In the genomic region with DNA sequence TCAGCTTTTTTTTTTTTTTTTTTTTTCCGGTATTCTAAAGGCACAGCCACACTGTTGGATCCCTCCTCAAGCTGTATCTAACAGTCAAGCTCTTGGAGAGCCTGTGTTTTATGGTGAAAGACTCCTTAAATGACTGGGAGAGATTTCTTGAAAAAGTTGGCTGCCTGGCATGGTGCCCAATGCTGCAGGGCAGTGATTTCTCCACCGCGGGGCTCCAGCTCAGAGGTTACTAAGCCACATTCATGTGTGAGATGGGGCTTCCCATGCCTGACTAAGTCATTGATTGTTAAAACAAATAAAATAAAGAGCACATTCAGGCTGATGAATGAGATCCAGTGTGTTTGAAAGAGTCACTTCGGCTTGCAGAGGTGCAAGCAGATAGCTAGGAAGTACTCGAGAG, we compare ENCODE assay signal across 9 mouse cellular contexts.
DNase-seq lines count a peak whose midpoint lies in the region; ATAC-seq lines count a peak whose summit lies in the region.
"Had no signal": no experiment of that assay in that cellular context is flagged by ENCODE, and none has a peak within 500 bp of the region (broad histone marks: within the 10 kb centered on the region; RNA-seq: fewer than 3 reads in every experiment).

No protein-coding gene starts in this region.

- H3K27me3 ChIP-seq in kidney, embryonic 16.5 days (ENCODE audit: insufficient read depth, low read length): no peaks in the 10 kb centered on the region

- no peak overlapping the region for H3K27ac ChIP-seq in kidney, embryonic 16.5 days (ENCODE audit: low read length)

- no peak overlapping the region for H3K4me3 ChIP-seq in kidney, embryonic 16.5 days (ENCODE audit: low read length)

- ATAC-seq in kidney, embryonic 16.5 days (ENCODE audit: low FRiP score, low TSS enrichment): no peak

- 69% methylated on average over 5 of the region's 5 CpGs for WGBS in kidney, embryonic 16.5 days

- H3K36me3 ChIP-seq in kidney, embryonic 16.5 days (ENCODE audit: insufficient read depth, low read length): no peaks in the 10 kb centered on the region

- H3K9ac ChIP-seq in kidney, embryonic 16.5 days (replicated peaks; ENCODE audit: low read length): no peak overlapping the region

- DNase-seq in kidney, postnatal 10 days: peak; percentile 59
- DNase-seq in kidney, adult 11 months: no peak
- peak; percentile 28 for DNase-seq in right cerebral cortex, postnatal 14 days
- no peak for DNase-seq in right cerebral cortex, adult 18-20 months
- peak; percentile 11 for DNase-seq in cerebellum, adult 8-10 months
- peak; percentile 11 for DNase-seq in skeletal muscle tissue, adult 2 months (ENCODE audit: low read depth, low spot score)
- DNase-seq: layer of hippocampus, postnatal 36 days; retina, postnatal 1 day had no signal

- no peaks in the 10 kb centered on the region for H3K9me3 ChIP-seq in kidney, embryonic 16.5 days (ENCODE audit: low read length)

- no peaks in the 10 kb centered on the region for H3K4me1 ChIP-seq in kidney, embryonic 16.5 days (ENCODE audit: insufficient read depth, low read length)

- no peak overlapping the region for H3K4me2 ChIP-seq in kidney, embryonic 16.5 days (replicated peaks; ENCODE audit: low read depth, low read length)

Comparison
In these comparisons a context has a peak if more than half of its experiments do, and no peak if none do; other contexts are left out.
1. DNase-seq: peak in kidney, postnatal 10 days (single experiment), right cerebral cortex, postnatal 14 days (single experiment), cerebellum, adult 8-10 months (single experiment) and skeletal muscle tissue, adult 2 months (single experiment); none in kidney, adult 11 months (single experiment) and right cerebral cortex, adult 18-20 months (single experiment).